Comparison of ENCODE assay signal across 8 mouse cellular contexts in genomic region chr12:27336801-27337200, GRCm38 (mm10). TPM values are rescaled to one million over a fixed set of nuclear protein-coding genes. Genes with fewer than 3 reads are reported as not detected.
A peak's percentile ranks its signal among the peaks of the same experiment; 100 is the strongest.
DNase-seq lines count a peak whose midpoint lies in the region; ATAC-seq lines count a peak whose summit lies in the region.
"Had no signal": no experiment of that assay in that cellular context is flagged by ENCODE, and none has a peak within 500 bp of the region (broad histone marks: within the 10 kb centered on the region; RNA-seq: fewer than 3 reads in every experiment).

No protein-coding gene starts in this region.

- peak overlapping the region; percentile 25 for H3K9ac ChIP-seq in embryonic facial prominence, embryonic 11.5 days (replicated peaks; ENCODE audit: low read length)
- peak overlapping the region; percentile 96 for H3K9ac ChIP-seq in embryonic facial prominence, embryonic 14.5 days (ENCODE audit: low read depth, low read length)
- peak overlapping the region; percentile 100 for H3K9ac ChIP-seq in hindbrain, embryonic 13.5 days
- peak overlapping the region; percentile 100 for H3K9ac ChIP-seq in midbrain, embryonic 12.5 days (replicated peaks)
- no peak overlapping the region for H3K9ac ChIP-seq in intestine, embryonic 16.5 days (ENCODE audit: low read depth, low read length)

- WGBS in embryonic facial prominence, embryonic 11.5 days, result 35% methylated on average over 5 of the region's 5 CpGs
- 24% methylated on average over 5 of the region's 5 CpGs for WGBS in embryonic facial prominence, embryonic 14.5 days
- 19% methylated on average over 5 of the region's 5 CpGs for WGBS in hindbrain, embryonic 13.5 days
- 27% methylated on average over 5 of the region's 5 CpGs for WGBS in midbrain, embryonic 12.5 days
- 46% methylated on average over 5 of the region's 5 CpGs for WGBS in intestine, embryonic 16.5 days

- H3K9me3 ChIP-seq in embryonic facial prominence, embryonic 11.5 days (replicated peaks; ENCODE audit: control insufficient read depth, low read length), result no peaks in the 10 kb centered on the region
- H3K9me3 ChIP-seq in embryonic facial prominence, embryonic 14.5 days (ENCODE audit: control insufficient read depth, low read length), result no peaks in the 10 kb centered on the region
- H3K9me3 ChIP-seq in hindbrain, embryonic 13.5 days, result no peaks in the 10 kb centered on the region
- no peaks in the 10 kb centered on the region for H3K9me3 ChIP-seq in midbrain, embryonic 12.5 days
- H3K9me3 ChIP-seq in intestine, embryonic 16.5 days (ENCODE audit: control insufficient read depth, low read length), result no peaks in the 10 kb centered on the region

- DNase-seq in embryonic facial prominence, embryonic 11.5 days (ENCODE audit: low spot score), result no peak
- no peak for DNase-seq in embryonic facial prominence, embryonic 14.5 days (ENCODE audit: low spot score)
- DNase-seq in cerebellum, postnatal 36 days, result no peak
- DNase-seq: heart, postnatal 14 days had no signal

- no peak for ATAC-seq in embryonic facial prominence, embryonic 11.5 days (replicated peaks; ENCODE audit: insufficient number of reproducible peaks, low FRiP score, low TSS enrichment, low read depth)
- no peak for ATAC-seq in embryonic facial prominence, embryonic 14.5 days (ENCODE audit: low read depth)
- ATAC-seq in hindbrain, embryonic 13.5 days (ENCODE audit: low FRiP score), result no peak
- no peak for ATAC-seq in midbrain, embryonic 12.5 days (ENCODE audit: low FRiP score, low read depth)
- no peak for ATAC-seq in intestine, embryonic 16.5 days
- no peak for ATAC-seq in megakaryocyte-erythroid progenitor cell, adult 5-6 weeks (replicated peaks; ENCODE audit: low FRiP score, low TSS enrichment, poor library complexity, severe bottlenecking)

- no peaks in the 10 kb centered on the region for H3K4me1 ChIP-seq in embryonic facial prominence, embryonic 11.5 days (ENCODE audit: control insufficient read depth, insufficient read depth, low read length)
- peaks cover 20% of the 10 kb centered on the region for H3K4me1 ChIP-seq in embryonic facial prominence, embryonic 14.5 days (ENCODE audit: control insufficient read depth, insufficient read depth, low read length)
- peaks cover 41% of the 10 kb centered on the region for H3K4me1 ChIP-seq in hindbrain, embryonic 13.5 days (replicated peaks)
- peaks cover 19% of the 10 kb centered on the region for H3K4me1 ChIP-seq in midbrain, embryonic 12.5 days
- H3K4me1 ChIP-seq in intestine, embryonic 16.5 days (ENCODE audit: control insufficient read depth, insufficient read depth, low read length), result no peaks in the 10 kb centered on the region

- H3K27ac ChIP-seq in embryonic facial prominence, embryonic 11.5 days (replicated peaks; ENCODE audit: low read depth, low read length), result no peak overlapping the region
- H3K27ac ChIP-seq in embryonic facial prominence, embryonic 14.5 days (replicated peaks; ENCODE audit: low read depth, low read length), result peak overlapping the region; percentile 50; the same call in 1 of the 2 replicates
- peak overlapping the region; percentile 81 for H3K27ac ChIP-seq in hindbrain, embryonic 13.5 days
- H3K27ac ChIP-seq in midbrain, embryonic 12.5 days (replicated peaks), result peak overlapping the region; percentile 95
- H3K27ac ChIP-seq in intestine, embryonic 16.5 days (ENCODE audit: low read length), result no peak overlapping the region

- H3K4me3 ChIP-seq in embryonic facial prominence, embryonic 11.5 days (ENCODE audit: low read depth, low read length), result peak overlapping the region; percentile 96
- peak overlapping the region; percentile 82 for H3K4me3 ChIP-seq in embryonic facial prominence, embryonic 14.5 days (ENCODE audit: low read depth, low read length)
- H3K4me3 ChIP-seq in hindbrain, embryonic 13.5 days, result peak overlapping the region; percentile 100
- peak overlapping the region; percentile 100 for H3K4me3 ChIP-seq in midbrain, embryonic 12.5 days
- no peak overlapping the region for H3K4me3 ChIP-seq in intestine, embryonic 16.5 days (ENCODE audit: low read length)

- H3K4me2 ChIP-seq in embryonic facial prominence, embryonic 11.5 days (ENCODE audit: low read depth, low read length), result peak overlapping the region; percentile 47
- H3K4me2 ChIP-seq in embryonic facial prominence, embryonic 14.5 days (ENCODE audit: low read depth, low read length), result peak overlapping the region; percentile 83
- H3K4me2 ChIP-seq in hindbrain, embryonic 13.5 days, result peak overlapping the region; percentile 84
- H3K4me2 ChIP-seq in midbrain, embryonic 12.5 days (replicated peaks), result peak overlapping the region; percentile 74
- H3K4me2 ChIP-seq in intestine, embryonic 16.5 days (ENCODE audit: low read depth, low read length), result no peak overlapping the region

- H3K27me3 ChIP-seq in embryonic facial prominence, embryonic 11.5 days (ENCODE audit: control insufficient read depth, insufficient read depth, low read length), result no peaks in the 10 kb centered on the region
- no peaks in the 10 kb centered on the region for H3K27me3 ChIP-seq in embryonic facial prominence, embryonic 14.5 days (replicated peaks; ENCODE audit: control insufficient read depth, insufficient read depth, low read length)
- no peaks in the 10 kb centered on the region for H3K27me3 ChIP-seq in hindbrain, embryonic 13.5 days
- no peaks in the 10 kb centered on the region for H3K27me3 ChIP-seq in midbrain, embryonic 12.5 days
- no peaks in the 10 kb centered on the region for H3K27me3 ChIP-seq in intestine, embryonic 16.5 days (replicated peaks; ENCODE audit: control insufficient read depth, insufficient read depth, low read length)

- no peaks in the 10 kb centered on the region for H3K36me3 ChIP-seq in embryonic facial prominence, embryonic 11.5 days (replicated peaks; ENCODE audit: control insufficient read depth, insufficient read depth, low read depth, low read length)
- peaks cover 39% of the 10 kb centered on the region for H3K36me3 ChIP-seq in embryonic facial prominence, embryonic 14.5 days (ENCODE audit: control insufficient read depth, insufficient read depth, low read length)
- peaks cover 16% of the 10 kb centered on the region for H3K36me3 ChIP-seq in hindbrain, embryonic 13.5 days
- peaks cover 35% of the 10 kb centered on the region for H3K36me3 ChIP-seq in midbrain, embryonic 12.5 days
- no peaks in the 10 kb centered on the region for H3K36me3 ChIP-seq in intestine, embryonic 16.5 days (ENCODE audit: control insufficient read depth, insufficient read depth, low read length)

RNA-seq across cellular contexts. Expression of gene Sox11, which starts 5.6 kb away (rescaled TPM):
- 444 and 508 TPM in 2 replicates for polyA plus RNA-seq in embryonic facial prominence, embryonic 11.5 days (2014; fragmentation: Nextera tagmentation; extraction: Ambion mirVana)
- polyA plus RNA-seq in embryonic facial prominence, embryonic 14.5 days (2014; fragmentation: Nextera tagmentation; extraction: Ambion mirVana), result 62.0 and 72.7 TPM in 2 replicates
- 574 and 588 TPM in 2 replicates for polyA plus RNA-seq in hindbrain, embryonic 13.5 days (2015; fragmentation: Nextera tagmentation; extraction: Ambion mirVana)
- 596 and 650 TPM in 2 replicates for polyA plus RNA-seq in midbrain, embryonic 12.5 days (2016; fragmentation: Nextera tagmentation; extraction: Ambion mirVana)
- polyA plus RNA-seq in intestine, embryonic 16.5 days (2015; fragmentation: Nextera tagmentation; extraction: Ambion mirVana), result 20.9 and 23.0 TPM in 2 replicates
- total RNA-seq in megakaryocyte-erythroid progenitor cell, adult 5-6 weeks (2014; fragmentation: Nextera tagmentation), result not detected in 2 replicates
- total RNA-seq in megakaryocyte-erythroid progenitor cell, adult 5-6 weeks (2017), result not detected in 2 replicates

Comparison
In these comparisons a context has a peak if more than half of its experiments do, and no peak if none do; other contexts are left out.
1. H3K27ac ChIP-seq: peak in embryonic facial prominence, embryonic 14.5 days (single experiment), hindbrain, embryonic 13.5 days (single experiment) and midbrain, embryonic 12.5 days (single experiment); none in embryonic facial prominence, embryonic 11.5 days (single experiment) and intestine, embryonic 16.5 days (single experiment).